Mouse (Mus musculus) C2C12 (cell line): Measurements from ENCODE around the gene Trpv2. TPM values are rescaled to one million over a fixed set of nuclear protein-coding genes. Genes with fewer than 3 reads are reported as not detected.
A peak's percentile ranks its signal among the peaks of the same experiment; 100 is the strongest.
"Not testable (repeated sequence)": the region's sequence is repeated elsewhere in the genome, so short reads cannot be mapped to it uniquely, and the experiment has no call there.

Experiments used
- H3K27me3 ChIP-seq: one replicate; pipeline ENCODE4 v1.6.1; 2011; ENCODE audit not compliant: control insufficient read depth, insufficient read depth, insufficient read length
- H3K36me3 ChIP-seq: one replicate; pipeline ENCODE4 v1.6.1; 2011; ENCODE audit not compliant: control insufficient read depth, insufficient read depth
- H3K4me3 ChIP-seq: one replicate; pipeline ENCODE4 v1.5.1; 2011; ENCODE audit warnings: mild to moderate bottlenecking, control low read depth; ENCODE audit not compliant: poor library complexity, insufficient read depth, severe bottlenecking
- H3K79me2 ChIP-seq: one replicate; pipeline ENCODE4 v1.6.1; 2011; ENCODE audit not compliant: control insufficient read depth, insufficient read depth
- H3K79me3 ChIP-seq: one replicate; pipeline ENCODE4 v1.6.1; 2011; ENCODE audit warnings: low read depth, control low read depth
- H3ac ChIP-seq: one replicate; pipeline ENCODE3; 2011; ENCODE audit warnings: low read depth; ENCODE audit not compliant: control insufficient read depth, insufficient read length
- CEBPB ChIP-seq: IDR thresholded peaks from one replicate; pipeline ENCODE4 v1.6.1; 2011; ENCODE audit warnings: low read depth, mild to moderate bottlenecking, control low read depth, moderate library complexity
- CTCF ChIP-seq: IDR thresholded peaks from one replicate; pipeline ENCODE4 v1.5.1; 2011; ENCODE audit not compliant: control insufficient read depth, insufficient read depth, insufficient read length
- FOSL1 ChIP-seq: IDR thresholded peaks from one replicate; pipeline ENCODE4 v1.8.0; 2011; ENCODE audit warnings: mild to moderate bottlenecking, low read length; ENCODE audit not compliant: poor library complexity, insufficient read depth, severe bottlenecking
- MAX ChIP-seq: IDR thresholded peaks from one replicate; pipeline ENCODE4 v1.6.1; 2011; ENCODE audit warnings: mild to moderate bottlenecking, control low read depth
- MYOD1 ChIP-seq: IDR thresholded peaks from one replicate; pipeline ENCODE4 v1.6.1; 2011; ENCODE audit warnings: low read depth; ENCODE audit not compliant: control insufficient read depth, insufficient read length
- MYOG ChIP-seq: IDR thresholded peaks from one replicate; pipeline ENCODE4 v1.6.1; 2011; ENCODE audit not compliant: control insufficient read depth, insufficient read length; ENCODE audit errors: extremely low read depth
- USF1 ChIP-seq: IDR thresholded peaks from one replicate; pipeline ENCODE4 v1.6.1; 2011; ENCODE audit warnings: low read depth, mild to moderate bottlenecking, control low read depth, moderate library complexity
- polyA plus RNA-seq: library from polyadenylated mRNA; unstranded; fragments of >200 nt; fragmentation: generic; extraction: Trizol; gene quantifications from one replicate; pipeline ENCODE4 v1.2.1, GENCODE M21; 2012; ENCODE audit warnings: missing spikeins

Gene Trpv2
- polyA plus RNA-seq, 1 experiment: 12.8 TPM

GRCm38 (mm10) chr11:62646958-62647515, 72.8 kb downstream of the Trpv2 start:
- Histone ChIP-seq H3K4me3 (peak overlapping the region; percentile 63), H3K27me3 (no peaks in the 10 kb centered on the region), H3K79me3 (peaks cover 26% of the 10 kb centered on the region), H3K36me3 (no peaks in the 10 kb centered on the region), H3K79me2 (peaks cover 82% of the 10 kb centered on the region), H3ac (no peak overlapping the region)
- TF ChIP-seq CTCF (no peak), MAX (no peak), CEBPB (no peak), USF1 (no peak), MYOG (no peak), MYOD1 (no peak), FOSL1 (no peak)

DNA sequence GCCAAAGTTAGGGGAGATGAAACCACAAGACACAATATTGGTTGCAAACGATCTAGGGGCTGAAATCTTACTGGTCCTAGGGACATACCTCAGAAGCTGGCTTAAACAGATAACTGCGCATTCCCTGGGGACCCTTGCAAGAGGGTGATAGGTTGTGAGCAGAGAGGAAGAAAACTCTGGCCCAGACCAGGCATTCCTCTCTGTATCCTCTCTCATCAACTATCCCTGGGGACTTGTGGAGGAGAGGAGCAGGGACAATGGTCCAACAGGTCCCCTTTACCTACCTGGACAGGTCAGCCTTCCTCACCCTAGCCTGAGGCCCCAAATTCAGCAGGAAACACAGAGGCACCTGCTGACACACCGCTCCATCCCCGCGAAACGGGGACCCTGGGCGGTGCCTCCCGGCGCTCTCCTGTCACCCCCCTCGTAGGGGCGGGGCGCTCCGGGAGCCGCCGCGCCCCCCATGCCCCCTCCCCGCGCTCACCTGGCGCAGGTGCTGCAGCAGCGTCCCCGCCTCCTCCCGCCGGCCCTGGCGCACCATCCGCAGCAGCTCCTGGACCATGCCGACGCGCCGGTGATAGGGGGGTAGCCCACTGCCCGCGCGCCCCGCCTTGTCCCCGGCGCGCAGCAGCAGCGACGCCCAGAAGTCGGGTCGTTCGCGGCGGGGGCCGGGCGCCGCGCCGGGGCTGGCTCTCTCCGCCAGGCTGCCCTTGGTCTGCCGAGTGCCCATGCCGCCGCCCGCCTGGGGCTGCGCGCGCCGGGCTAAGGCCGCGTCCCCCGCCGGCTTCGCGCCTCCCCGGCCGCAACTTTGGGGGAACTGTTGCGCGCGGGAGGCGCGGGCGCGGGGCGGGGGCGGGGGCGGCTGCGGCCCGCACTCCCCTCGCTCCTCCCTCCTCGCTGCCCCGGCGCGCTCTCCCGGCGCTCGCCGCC, 73.6 kb downstream of the Trpv2 start, which contains the start of gene Lrrc75a:
Gene Lrrc75a, minus strand, starts transcription at position 863 of the 930 bp plus-strand sequence.
- Histone ChIP-seq H3K36me3 (peaks cover 4% of the 10 kb centered on the region), H3K79me2 (peaks cover 83% of the 10 kb centered on the region), H3K27me3 (no peaks in the 10 kb centered on the region), H3K79me3 (peaks cover 28% of the 10 kb centered on the region), H3K4me3 (peak within 1 kb of the TSS; percentile 63), H3ac (peak within 1 kb of the TSS; percentile 95)
- TF ChIP-seq CTCF (no peak), USF1 (no peak), MAX (no peak), FOSL1 (no peak), MYOG (no peak), MYOD1 (no peak), CEBPB (no peak)

GRCm38 (mm10) chr11:62648591-62649391, 74.5 kb downstream of the Trpv2 start, which contains the start of gene Mmgt2:
Mmgt2 (plus strand) TSS chr11:62648664.
- Histone ChIP-seq H3K4me3 (peak within 1 kb of the TSS; percentile 63), H3K79me3 (peaks cover 33% of the 10 kb centered on the region), H3ac (peak within 1 kb of the TSS; percentile 95), H3K79me2 (peaks cover 83% of the 10 kb centered on the region), H3K27me3 (no peaks in the 10 kb centered on the region), H3K36me3 (peaks cover 11% of the 10 kb centered on the region)
- TF ChIP-seq CEBPB: no peak
- TF ChIP-seq CTCF: peak; percentile 98

- peak overlapping the region; percentile 63 for H3K4me3 ChIP-seq
- not testable (repeated sequence) for H3K27me3 ChIP-seq, H3ac ChIP-seq
- peaks cover 83% of the 10 kb centered on the region for H3K79me2 ChIP-seq
- H3K36me3 ChIP-seq: peaks cover 13% of the 10 kb centered on the region
- H3K79me3 ChIP-seq: peaks cover 35% of the 10 kb centered on the region
Observed at GRCm38 (mm10) chr11:62649803-62650202, 75.5 kb downstream of the Trpv2 start.

Other genes starting within 250 kb of the Trpv2 start
- 4.5 TPM for gene Pigl, start 116.0 kb upstream of the Trpv2 start, polyA plus RNA-seq
- gene Ncor1, start 115.9 kb upstream of the Trpv2 start, polyA plus RNA-seq: 33.6 TPM
- gene Cenpv, start 35.2 kb upstream of the Trpv2 start, polyA plus RNA-seq: 21.6 TPM
- 1,633 TPM for gene Ubb, start 23.3 kb upstream of the Trpv2 start, polyA plus RNA-seq
- 12.5 TPM for gene Lrrc75a, start 74.0 kb downstream of the Trpv2 start, polyA plus RNA-seq
- gene Mmgt2, start 74.2 kb downstream of the Trpv2 start, polyA plus RNA-seq: 29.1 TPM
- 1.2 TPM for gene Zfp287, start 157.4 kb downstream of the Trpv2 start, polyA plus RNA-seq
- gene Gm10428, start 178.6 kb downstream of the Trpv2 start, polyA plus RNA-seq: not detected
- gene Zfp286, start 215.0 kb downstream of the Trpv2 start, polyA plus RNA-seq: not detected
- 24.2 TPM for gene Trim16, start 245.7 kb downstream of the Trpv2 start, polyA plus RNA-seq